Mouse (Mus musculus): ENCODE data around the gene Gata5. TPM values are rescaled to one million over a fixed set of nuclear protein-coding genes. Genes with fewer than 3 reads are reported as not detected.

Gata5 gene
- polyA plus RNA-seq, 1 experiment from 2014 or later = not detected

DNA sequence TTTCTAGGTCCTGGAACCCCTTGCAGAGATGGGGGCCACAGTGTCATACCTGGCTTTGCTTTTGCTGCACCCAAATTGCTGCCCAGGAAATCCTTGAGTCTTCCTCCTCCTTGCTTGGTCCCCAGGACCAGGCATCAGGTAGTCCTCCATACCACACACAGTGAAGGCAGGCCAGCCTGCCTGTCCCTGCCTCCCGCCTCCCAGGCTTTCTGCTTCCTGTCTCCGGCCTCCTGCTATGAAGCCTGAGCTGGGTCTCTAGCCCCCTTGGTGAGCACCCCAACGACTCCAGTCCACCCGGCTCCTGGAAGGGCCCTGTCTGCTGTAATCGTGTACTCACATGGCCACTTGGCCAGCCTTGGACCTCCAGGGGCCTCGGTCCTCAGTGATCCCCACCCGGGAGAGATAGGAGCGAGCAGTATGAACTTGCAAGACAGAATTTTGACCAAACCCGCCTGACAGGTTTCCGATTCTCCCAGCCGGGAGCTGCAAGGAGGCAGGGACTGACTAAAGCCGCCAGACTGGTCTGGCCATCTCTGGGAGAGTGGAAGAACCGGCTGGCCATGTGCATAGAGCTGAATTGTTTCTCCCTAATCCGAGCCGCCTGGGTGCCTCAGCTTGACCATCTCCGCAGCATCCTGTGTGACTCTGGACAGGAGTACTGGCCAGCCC lies 44.9 kb downstream of the Gata5 start, which contains the start of gene Rbbp8nl:
Gene Rbbp8nl, minus strand, starts transcription at position 440 of the 669 bp plus-strand sequence.
- peak within 1 kb of the TSS; percentile 63 for H3K27ac ChIP-seq
- WGBS = 38% methylated on average over 16 of the region's 16 CpGs
- H3K9me3 ChIP-seq = no peaks in the 10 kb centered on the region
- ATAC-seq (ENCODE audit: insufficient number of reproducible peaks, low FRiP score, low TSS enrichment, low read depth) = no peak
- peak within 1 kb of the TSS; percentile 21; the same call in 1 of the 2 replicates for H3K4me3 ChIP-seq
- H3K4me2 ChIP-seq = peak within 1 kb of the TSS; percentile 29
- H3K4me1 ChIP-seq = no peaks in the 10 kb centered on the region
- H3K27me3 ChIP-seq = no peaks in the 10 kb centered on the region
- H3K36me3 ChIP-seq = no peaks in the 10 kb centered on the region
- no peak within 1 kb of the TSS for H3K9ac ChIP-seq

GRCm38 (mm10) chr2:180288966-180289365 lies 45.5 kb downstream of the Gata5 start:
- peak overlapping the region; percentile 63; the same call in 1 of the 2 replicates for H3K27ac ChIP-seq
- no peaks in the 10 kb centered on the region for H3K36me3 ChIP-seq
- no peaks in the 10 kb centered on the region for H3K9me3 ChIP-seq
- H3K27me3 ChIP-seq = no peaks in the 10 kb centered on the region
- no peak overlapping the region for H3K9ac ChIP-seq
- H3K4me1 ChIP-seq = no peaks in the 10 kb centered on the region
- ATAC-seq (ENCODE audit: insufficient number of reproducible peaks, low FRiP score, low TSS enrichment, low read depth) = no peak
- H3K4me2 ChIP-seq = no peak overlapping the region
- 0 out of 2 replicates have a peak overlapping the region, but pooled peaks have one; percentile 21 for H3K4me3 ChIP-seq
- 39% methylated on average over 11 of the region's 11 CpGs for WGBS

- Histone ChIP-seq H3K27me3 (0 out of 2 replicates have a peak, but pooled peaks cover 3% of the 10 kb centered on the region), H3K4me3 (no peak overlapping the region), H3K9ac (no peak overlapping the region), H3K4me1 (peaks cover 4% of the 10 kb centered on the region; the same call in 1 of the 2 replicates), H3K4me2 (no peak overlapping the region), H3K27ac (no peak overlapping the region), H3K36me3 (no peaks in the 10 kb centered on the region), H3K9me3 (no peaks in the 10 kb centered on the region)
- ATAC-seq (ENCODE audit: insufficient number of reproducible peaks, low FRiP score, low TSS enrichment, low read depth) = no peak
- 79% methylated on average over 8 of the region's 8 CpGs for WGBS
These were observed 55.2 kb downstream of the Gata5 start for GRCm38 (mm10) chr2:180279321-180279720.

- WGBS = 49% methylated on average over 8 of the region's 8 CpGs
- Histone ChIP-seq H3K9me3 (no peaks in the 10 kb centered on the region), H3K4me1 (peaks cover 11% of the 10 kb centered on the region), H3K27ac (no peak overlapping the region), H3K36me3 (no peaks in the 10 kb centered on the region), H3K27me3 (0 out of 2 replicates have a peak, but pooled peaks cover 3% of the 10 kb centered on the region), H3K9ac (no peak overlapping the region), H3K4me2 (no peak overlapping the region), H3K4me3 (no peak overlapping the region)
- ATAC-seq (ENCODE audit: insufficient number of reproducible peaks, low FRiP score, low TSS enrichment, low read depth) = no peak
These were observed 56.7 kb downstream of the Gata5 start for GRCm38 (mm10) chr2:180277773-180278320.

- ATAC-seq (ENCODE audit: insufficient number of reproducible peaks, low FRiP score, low TSS enrichment, low read depth) = no peak
- Histone ChIP-seq H3K27me3 (0 out of 2 replicates have a peak, but pooled peaks cover 3% of the 10 kb centered on the region), H3K36me3 (no peaks in the 10 kb centered on the region), H3K27ac (no peak overlapping the region), H3K9me3 (no peaks in the 10 kb centered on the region), H3K4me2 (no peak overlapping the region), H3K4me3 (no peak overlapping the region), H3K9ac (no peak overlapping the region), H3K4me1 (peaks cover 19% of the 10 kb centered on the region)
- WGBS = 70% methylated on average over 8 of the region's 8 CpGs
These were observed 57.6 kb downstream of the Gata5 start for GRCm38 (mm10) chr2:180276851-180277259.

GRCm38 (mm10) chr2:180276385-180276784 lies 58.1 kb downstream of the Gata5 start:
- Histone ChIP-seq H3K36me3 (0 out of 2 replicates have a peak, but pooled peaks cover 2% of the 10 kb centered on the region), H3K27ac (no peak overlapping the region), H3K9me3 (no peaks in the 10 kb centered on the region), H3K9ac (no peak overlapping the region), H3K4me3 (no peak overlapping the region), H3K27me3 (0 out of 2 replicates have a peak, but pooled peaks cover 3% of the 10 kb centered on the region), H3K4me1 (peaks cover 24% of the 10 kb centered on the region), H3K4me2 (no peak overlapping the region)
- WGBS = 54% methylated on average over 4 of the region's 4 CpGs
- ATAC-seq (ENCODE audit: insufficient number of reproducible peaks, low FRiP score, low TSS enrichment, low read depth) = no peak

GRCm38 (mm10) chr2:180275836-180276235 lies 58.7 kb downstream of the Gata5 start:
- ATAC-seq (ENCODE audit: insufficient number of reproducible peaks, low FRiP score, low TSS enrichment, low read depth) = peak; percentile 57; the same call in 1 of the 2 replicates
- Histone ChIP-seq H3K27me3 (0 out of 2 replicates have a peak, but pooled peaks cover 3% of the 10 kb centered on the region), H3K4me3 (no peak overlapping the region), H3K36me3 (0 out of 2 replicates have a peak, but pooled peaks cover 7% of the 10 kb centered on the region), H3K9ac (no peak overlapping the region), H3K9me3 (no peaks in the 10 kb centered on the region), H3K27ac (no peak overlapping the region), H3K4me1 (peaks cover 27% of the 10 kb centered on the region), H3K4me2 (peak overlapping the region; percentile 0; the same call in 1 of the 2 replicates)
- WGBS = 1% methylated on average over 8 of the region's 8 CpGs

Other genes starting within 250 kb of the Gata5 start
- gene Hrh3, start 230.2 kb downstream of the Gata5 start, polyA plus RNA-seq (2015; fragmentation: Nextera tagmentation; extraction: Ambion mirVana) = not detected in 2 replicates
- gene Osbpl2, start 215.4 kb downstream of the Gata5 start, polyA plus RNA-seq (2015; fragmentation: Nextera tagmentation; extraction: Ambion mirVana) = 42.5 and 45.2 TPM in 2 replicates
- gene Adrm1, start 163.2 kb downstream of the Gata5 start, polyA plus RNA-seq (2015; fragmentation: Nextera tagmentation; extraction: Ambion mirVana) = 165 and 185 TPM in 2 replicates
- gene Lama5, start 108.8 kb downstream of the Gata5 start, polyA plus RNA-seq (2015; fragmentation: Nextera tagmentation; extraction: Ambion mirVana) = 24.5 and 25.9 TPM in 2 replicates
- 429 and 600 TPM in 2 replicates for gene Rps21, start 77.3 kb downstream of the Gata5 start, polyA plus RNA-seq (2015; fragmentation: Nextera tagmentation; extraction: Ambion mirVana)
- gene Cables2, start 61.2 kb downstream of the Gata5 start, polyA plus RNA-seq (2015; fragmentation: Nextera tagmentation; extraction: Ambion mirVana) = 9.3 and 12.5 TPM in 2 replicates
- gene Rbbp8nl, start 44.8 kb downstream of the Gata5 start, polyA plus RNA-seq (2015; fragmentation: Nextera tagmentation; extraction: Ambion mirVana) = 2.0 and 2.3 TPM in 2 replicates
- gene Slco4a1, start 121.5 kb upstream of the Gata5 start, polyA plus RNA-seq (2015; fragmentation: Nextera tagmentation; extraction: Ambion mirVana) = 0.78 and 0.99 TPM in 2 replicates
- gene Ntsr1, start 165.3 kb upstream of the Gata5 start, polyA plus RNA-seq (2015; fragmentation: Nextera tagmentation; extraction: Ambion mirVana) = 0.32 and 0.43 TPM in 2 replicates
- 28.6 and 30.3 TPM in 2 replicates for gene Mrgbp, start 246.6 kb upstream of the Gata5 start, polyA plus RNA-seq (2015; fragmentation: Nextera tagmentation; extraction: Ambion mirVana)

All from limb, embryonic 15.5 days (tissue).